ENCODE assay signal across 10 mouse cellular contexts in the genomic region with DNA sequence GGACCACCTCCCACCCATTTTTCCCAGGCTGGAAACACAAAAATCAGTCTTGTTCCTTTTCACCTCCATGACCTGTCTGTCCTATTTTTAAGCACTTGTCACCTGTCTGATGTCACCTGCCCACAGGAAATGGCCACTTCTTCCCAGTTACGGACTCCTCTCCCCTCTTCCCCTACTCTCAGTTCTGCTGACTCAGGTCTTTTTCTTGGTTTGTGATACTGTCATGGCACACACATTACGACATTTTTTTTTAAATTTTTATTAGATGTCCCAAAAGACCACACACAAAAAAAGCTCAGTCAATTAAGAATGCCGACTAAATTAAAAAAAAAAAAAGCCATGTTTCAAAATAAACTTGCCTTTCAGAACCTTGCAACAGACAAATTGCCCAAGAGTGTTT. TPM values are rescaled to one million over a fixed set of nuclear protein-coding genes. Genes with fewer than 3 reads are reported as not detected.
"Had no signal": no experiment of that assay in that cellular context is flagged by ENCODE, and none has a peak within 500 bp of the region (broad histone marks: within the 10 kb centered on the region; RNA-seq: fewer than 3 reads in every experiment).

No protein-coding gene starts in this region.

- H3K9ac ChIP-seq: liver, embryonic 12.5 days; lung, embryonic 15.5 days; midbrain, embryonic 13.5 days had no signal

- DNase-seq: kidney, postnatal 25 days; layer of hippocampus, adult 9-11 months; lung, postnatal 14 days; right cerebral cortex, postnatal 14 days; thymus, postnatal 36 days had no signal

- H3K27ac ChIP-seq: limb, embryonic 13.5 days; liver, embryonic 12.5 days; lung, embryonic 15.5 days; macrophage; midbrain, embryonic 13.5 days had no signal

- H3K9me3 ChIP-seq: limb, embryonic 13.5 days; liver, embryonic 12.5 days; lung, embryonic 15.5 days; midbrain, embryonic 13.5 days had no signal

- H3K4me1 ChIP-seq: lung, embryonic 15.5 days had no signal

- ATAC-seq: liver, embryonic 12.5 days; midbrain, embryonic 13.5 days had no signal

- H3K4me3 ChIP-seq: liver, embryonic 12.5 days; lung, embryonic 15.5 days had no signal

- H3K36me3 ChIP-seq: limb, embryonic 13.5 days; liver, embryonic 12.5 days; lung, embryonic 15.5 days; midbrain, embryonic 13.5 days had no signal

RNA-seq across cellular contexts. Expression of gene Mfsd2a, which starts 21.5 kb away (rescaled TPM):
- polyA plus RNA-seq: macrophage had no signal
